Mouse (Mus musculus): ENCODE results near the gene Stard3.

The Stard3 gene

GRCm38 (mm10) chr11:98358161-98359083 lies at the start of gene Stard3:
TSS of gene Stard3 (plus strand) at chr11:98358368.
- DNase-seq = peak; percentile 97

- peak; percentile 81 for DNase-seq
Measured at GRCm38 (mm10) chr11:98313790-98314323, 44.3 kb upstream of the Stard3 start.

DNA sequence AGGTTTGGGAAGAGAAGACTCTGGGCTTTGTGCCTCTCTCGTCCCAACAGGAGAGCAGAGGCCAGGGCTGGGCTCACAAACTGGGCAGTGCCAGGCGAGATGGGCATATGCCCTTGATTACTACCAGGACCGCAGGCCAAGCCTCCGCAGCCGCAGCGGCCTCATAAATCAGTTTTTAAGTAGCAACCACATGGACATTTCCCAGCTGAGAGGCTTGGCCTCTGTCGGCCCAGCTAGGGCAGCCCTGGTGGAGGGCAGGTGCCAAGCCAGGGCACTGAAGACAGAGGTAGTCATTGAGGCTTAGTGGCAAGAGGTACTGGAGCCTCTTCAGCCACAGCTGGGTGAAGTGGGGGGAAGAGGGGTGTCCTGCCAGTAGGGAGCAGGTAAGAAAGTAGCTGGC lies 40.7 kb upstream of the Stard3 start:
- DNase-seq = no peak

DNA sequence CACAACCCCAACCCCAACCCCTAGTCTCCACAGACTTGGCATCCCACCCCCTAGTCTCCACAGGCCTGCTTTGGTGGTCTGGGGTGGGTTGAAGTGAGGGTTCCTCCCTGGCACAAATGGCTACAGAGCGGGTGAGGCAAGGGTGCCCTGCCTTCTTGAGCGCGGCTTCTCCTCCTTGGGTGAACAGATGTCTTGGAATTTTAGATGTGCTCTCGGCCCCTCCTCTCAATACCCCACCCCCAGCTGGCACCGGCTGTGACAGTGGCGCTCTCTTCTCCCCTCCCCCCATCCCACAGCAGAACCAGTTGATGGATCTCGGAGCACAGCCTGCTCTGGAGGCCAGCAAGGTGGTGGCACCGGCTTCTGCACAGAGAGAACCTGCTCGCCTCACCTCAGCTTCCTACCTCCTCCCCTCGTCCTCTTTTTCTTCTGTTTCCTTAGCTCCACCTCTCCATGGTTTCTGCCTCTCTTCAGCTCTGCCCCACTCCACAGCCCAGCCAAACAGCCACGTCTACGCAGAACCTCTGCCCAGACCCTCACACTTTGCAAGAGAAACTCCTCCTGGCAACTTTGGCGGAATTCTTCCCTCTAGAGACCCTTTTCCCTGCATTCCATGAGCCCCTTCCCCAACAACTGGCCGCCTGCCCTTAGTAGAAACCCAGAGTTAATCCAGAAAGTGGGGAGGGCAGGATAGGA lies 39.6 kb upstream of the Stard3 start:
- no peak for DNase-seq

DNA sequence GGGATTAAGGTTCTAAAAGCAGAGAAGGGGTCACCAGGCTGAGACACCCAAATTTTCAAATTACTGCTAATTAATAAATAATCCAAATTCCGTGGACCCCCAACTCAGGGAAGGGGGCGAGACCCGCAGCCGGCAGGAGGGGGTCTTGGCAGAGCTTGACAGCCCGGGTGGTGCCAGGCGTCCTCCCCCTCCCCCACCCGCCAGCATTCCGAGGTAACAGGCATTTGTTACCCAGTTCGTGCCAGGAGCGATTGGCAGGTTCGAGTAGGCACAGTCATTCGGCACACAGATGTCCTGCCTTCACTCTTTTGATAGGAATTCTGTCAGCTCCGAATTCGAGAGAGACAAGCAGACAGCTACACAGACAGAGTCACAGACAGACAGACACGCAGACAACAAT lies 39.0 kb upstream of the Stard3 start:
- DNase-seq = no peak

DNA sequence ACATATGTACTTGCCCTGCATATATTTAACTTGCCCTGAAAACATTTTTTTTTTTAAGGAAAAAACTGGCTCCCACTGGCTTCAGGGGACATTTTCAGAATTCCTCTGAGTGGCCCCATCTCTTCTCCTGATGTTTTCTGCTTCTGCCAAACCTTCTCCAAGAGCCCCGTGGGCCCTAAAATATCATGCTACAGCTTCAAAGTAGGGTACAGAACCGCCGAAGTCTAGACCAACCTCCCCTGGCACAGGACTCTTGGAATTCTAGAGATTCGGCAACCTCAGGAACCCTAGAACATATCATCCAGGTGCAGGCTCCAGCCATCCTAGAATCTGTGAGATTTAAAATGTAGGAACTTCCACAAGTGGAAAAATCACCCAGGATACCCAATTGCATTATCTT lies 38.6 kb upstream of the Stard3 start:
- no peak for DNase-seq

- no peak for DNase-seq
Measured at GRCm38 (mm10) chr11:98319944-98320343, 38.2 kb upstream of the Stard3 start.

DNA sequence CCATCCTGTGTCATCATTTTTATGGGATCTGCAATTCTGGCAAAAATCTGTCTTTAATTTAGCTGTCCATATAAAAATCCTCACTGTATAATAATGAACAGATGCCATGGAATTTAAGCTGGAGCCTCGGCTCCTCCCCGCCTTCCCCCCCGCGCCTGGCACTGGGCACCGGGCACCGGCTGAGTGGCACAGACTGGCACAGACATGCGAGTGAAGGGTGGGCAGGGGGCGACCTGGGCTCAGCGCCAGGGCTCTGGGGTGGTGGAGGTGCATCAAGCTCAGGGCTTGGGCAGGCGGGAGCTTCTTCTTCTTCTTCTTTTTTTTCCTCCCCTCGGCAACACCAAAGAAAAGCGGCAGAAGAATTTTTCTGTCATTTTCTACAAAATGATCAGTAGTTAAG lies 37.8 kb upstream of the Stard3 start:
- no peak for DNase-seq

- no peak for DNase-seq
Measured at GRCm38 (mm10) chr11:98320806-98321676, 37.1 kb upstream of the Stard3 start.

- no peak for DNase-seq
Measured at GRCm38 (mm10) chr11:98321677-98322003, 36.5 kb upstream of the Stard3 start.

GRCm38 (mm10) chr11:98322159-98322558 lies 36.0 kb upstream of the Stard3 start:
- no peak for DNase-seq

DNA sequence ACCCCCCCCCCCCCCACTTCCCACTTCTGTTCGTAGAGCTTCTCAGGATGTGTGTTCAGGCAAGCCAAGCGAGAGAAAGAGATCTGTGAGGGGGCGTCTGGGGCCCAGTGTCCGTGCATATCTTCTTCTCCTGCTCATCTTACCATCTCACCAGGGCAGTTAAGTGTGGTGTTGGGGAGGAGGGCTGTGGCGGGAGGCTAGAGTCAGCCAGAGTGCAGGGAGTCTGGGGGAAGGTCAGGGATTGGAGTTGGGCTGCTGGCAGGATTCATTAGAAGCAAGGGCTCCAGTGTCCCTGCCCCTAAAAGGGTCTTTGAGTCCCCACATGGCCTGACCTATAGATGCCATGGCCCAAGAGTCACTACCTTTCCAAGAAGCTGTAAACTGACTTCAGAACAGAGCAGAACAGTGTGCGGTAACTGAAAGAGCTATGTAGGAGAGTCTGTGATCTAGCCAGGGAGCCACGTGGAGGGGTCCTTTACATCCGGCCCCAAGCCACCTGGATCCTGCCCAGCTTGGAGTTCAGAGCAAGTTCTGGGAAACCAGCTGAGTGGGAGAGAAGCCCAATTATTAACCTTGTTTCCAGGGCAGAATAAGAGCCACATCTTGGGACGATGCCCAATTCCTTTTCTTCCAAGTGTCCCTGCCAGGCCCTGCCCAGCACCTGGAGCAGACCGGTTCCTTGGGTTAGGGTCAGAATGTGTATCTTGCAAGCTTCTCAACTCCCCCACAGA lies 34.9 kb upstream of the Stard3 start:
- no peak for DNase-seq

DNA sequence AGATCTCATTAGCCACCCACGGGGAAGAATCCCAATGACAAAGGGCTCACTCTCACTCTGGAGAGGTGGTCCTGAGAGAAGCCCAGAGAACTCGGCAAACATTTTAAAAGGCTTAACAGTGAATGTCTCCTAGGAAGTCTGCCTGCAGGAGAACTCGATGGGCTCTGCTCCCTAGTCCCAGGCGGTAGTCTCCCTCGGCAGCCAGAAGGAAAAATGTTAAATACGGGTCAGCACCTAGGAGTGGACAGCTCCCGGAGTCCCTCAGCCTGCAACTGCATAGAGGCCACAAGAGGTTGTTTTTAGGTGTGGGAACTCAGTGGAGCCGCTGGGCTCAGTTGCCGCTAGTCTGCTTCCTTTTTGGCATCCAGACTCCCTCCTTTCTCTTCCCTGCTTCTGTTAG lies 34.2 kb upstream of the Stard3 start:
- DNase-seq = peak; percentile 50

GRCm38 (mm10) chr11:98325191-98325820 lies 32.9 kb upstream of the Stard3 start:
- no peak for DNase-seq

GRCm38 (mm10) chr11:98325821-98326218 lies 32.3 kb upstream of the Stard3 start:
- no peak for DNase-seq

GRCm38 (mm10) chr11:98326741-98327135 lies 31.4 kb upstream of the Stard3 start:
- no peak for DNase-seq

- no peak for DNase-seq
Measured at GRCm38 (mm10) chr11:98327136-98328030, 30.8 kb upstream of the Stard3 start.

GRCm38 (mm10) chr11:98328031-98328370 lies 30.2 kb upstream of the Stard3 start:
- DNase-seq = no peak

GRCm38 (mm10) chr11:98328371-98329069 lies 29.6 kb upstream of the Stard3 start:
- no peak for DNase-seq

All from lung, postnatal 10 days (tissue).